Mouse (Mus musculus) lung, adult 2 months (tissue): ENCODE results near the gene Ces1c.

ENCODE experiments used
- CTCF ChIP-seq: fragments of 200-500 bp; IDR thresholded peaks from 2 replicates; pipeline ENCODE4 v1.5.1; 2011; ENCODE audit warnings: mild to moderate bottlenecking, low read length, control low read depth; ENCODE audit not compliant: insufficient read depth
- POLR2A ChIP-seq: fragments of 200-500 bp; IDR thresholded peaks from 2 replicates; pipeline ENCODE4 v1.6.1; 2011; ENCODE audit warnings: low read depth, mild to moderate bottlenecking, control low read depth, low read length, borderline replicate concordance; ENCODE audit errors: extremely low read depth

DNA sequence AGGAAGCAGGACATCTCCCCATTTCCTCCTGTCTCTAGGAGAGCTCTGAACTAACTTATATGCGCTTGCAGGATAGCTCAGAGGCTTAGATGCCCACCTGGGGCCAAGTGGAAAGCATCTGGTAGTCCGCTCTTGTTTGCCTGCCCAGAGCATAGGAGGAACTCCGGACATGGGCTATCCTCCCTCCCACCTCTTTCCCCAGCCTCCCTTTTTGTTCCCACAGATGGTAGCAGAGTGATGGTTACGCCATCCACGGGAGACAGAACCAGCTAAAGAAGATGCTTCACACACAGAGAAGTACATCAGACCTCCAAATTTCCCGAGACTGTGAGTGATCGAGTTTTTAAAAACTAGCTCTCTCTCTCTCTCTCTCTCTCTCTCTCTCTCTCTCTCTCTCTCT is 42.9 kb downstream of the Ces1c start:
- no peak for TF ChIP-seq POLR2A
- TF ChIP-seq CTCF, result no peak
